Mouse (Mus musculus) midbrain, embryonic 15.5 days (tissue): ENCODE results near the gene Atf7. TPM values are rescaled to one million over a fixed set of nuclear protein-coding genes. Genes with fewer than 3 reads are reported as not detected.

Experiments used
- ATAC-seq: fragments of 200-750 bp; cut with Nextera tagmentation; replicated peaks from 2 replicates; pipeline ENCODE4 v1.8.0; 2017; ENCODE audit warnings: moderate TSS enrichment
- H3K27ac ChIP-seq: fragments of 300-500 bp; sonication (generic); 2 replicates; pipeline ENCODE4 v1.5.1; 2015; ENCODE audit warnings: mild to moderate bottlenecking, inconsistent platforms
- H3K27me3 ChIP-seq: fragments of 300-500 bp; sonication (generic); replicated peaks from 2 replicates; pipeline ENCODE4 v1.6.1; 2015; ENCODE audit warnings: inconsistent platforms
- H3K36me3 ChIP-seq: fragments of 300-500 bp; sonication (generic); replicated peaks from 2 replicates; pipeline ENCODE4 v1.6.1; 2015; ENCODE audit warnings: inconsistent platforms
- H3K4me1 ChIP-seq: fragments of 300-500 bp; sonication (generic); 2 replicates; pipeline ENCODE4 v1.6.1; 2015; ENCODE audit warnings: inconsistent platforms
- H3K4me2 ChIP-seq: fragments of 300-500 bp; sonication (generic); 2 replicates; pipeline ENCODE4 v1.6.1; 2015; ENCODE audit warnings: inconsistent platforms, mild to moderate bottlenecking, moderate library complexity
- H3K4me3 ChIP-seq: fragments of 300-500 bp; sonication (generic); 2 replicates; pipeline ENCODE4 v1.5.1; 2015; ENCODE audit warnings: mild to moderate bottlenecking, inconsistent platforms
- H3K9ac ChIP-seq: fragments of 300-500 bp; sonication (generic); 2 replicates; pipeline ENCODE4 v1.6.1; 2015; ENCODE audit warnings: mild to moderate bottlenecking, inconsistent platforms
- H3K9me3 ChIP-seq: fragments of 300-500 bp; sonication (generic); 2 replicates; pipeline ENCODE4 v1.6.1; 2016; ENCODE audit warnings: inconsistent platforms
- WGBS: fragments of 180-500 bp; shearing (Covaris S2); methylation state at CpG from one replicate; pipeline ENCODE4 v1.1.7; 2015; ENCODE audit warnings: mixed read lengths; 5-methylcytosine and 5-hydroxymethylcytosine counted together
- polyA plus RNA-seq: library from polyadenylated mRNA; unstranded; fragments of >200 nt; fragmentation: Nextera tagmentation; extraction: Ambion mirVana; gene quantifications from 2 replicates; pipeline ENCODE4 v1.2.1, GENCODE M21; 2015

Atf7 gene
- polyA plus RNA-seq, 1 experiment from 2014 or later: 15.6 TPM

DNA sequence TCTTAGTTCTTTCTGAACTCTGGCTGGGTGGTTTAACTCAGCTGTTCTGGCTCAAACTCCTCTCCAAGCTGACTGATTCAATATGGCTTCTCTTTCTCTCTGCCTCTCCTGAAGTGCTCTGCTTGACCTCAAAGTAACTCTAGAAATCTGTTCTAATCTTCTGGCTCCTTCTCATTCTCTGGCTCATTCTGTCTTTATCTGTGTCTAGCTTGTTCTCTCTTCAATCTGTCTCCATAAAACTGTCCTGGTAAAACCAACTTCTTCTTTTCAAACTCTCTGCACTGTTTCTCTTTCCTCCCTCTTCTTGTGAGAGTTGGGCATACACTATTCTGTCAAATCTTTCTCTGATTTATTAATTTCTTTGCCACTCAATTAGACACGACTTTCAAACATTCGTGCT is 57.4 kb downstream of the Atf7 start:
- WGBS: 93% methylated on average over 2 of the region's 2 CpGs
- no peaks in the 10 kb centered on the region for H3K27me3 ChIP-seq
- no peaks in the 10 kb centered on the region for H3K36me3 ChIP-seq
- H3K4me2 ChIP-seq: no peak overlapping the region
- H3K4me1 ChIP-seq: no peaks in the 10 kb centered on the region
- no peak overlapping the region for H3K4me3 ChIP-seq
- no peak overlapping the region for H3K27ac ChIP-seq
- no peak for ATAC-seq
- H3K9me3 ChIP-seq: no peaks in the 10 kb centered on the region
- no peak overlapping the region for H3K9ac ChIP-seq

GRCm38 (mm10) chr15:102563681-102564080 is 61.6 kb downstream of the Atf7 start:
- 74% methylated on average over 5 of the region's 5 CpGs for WGBS

DNA sequence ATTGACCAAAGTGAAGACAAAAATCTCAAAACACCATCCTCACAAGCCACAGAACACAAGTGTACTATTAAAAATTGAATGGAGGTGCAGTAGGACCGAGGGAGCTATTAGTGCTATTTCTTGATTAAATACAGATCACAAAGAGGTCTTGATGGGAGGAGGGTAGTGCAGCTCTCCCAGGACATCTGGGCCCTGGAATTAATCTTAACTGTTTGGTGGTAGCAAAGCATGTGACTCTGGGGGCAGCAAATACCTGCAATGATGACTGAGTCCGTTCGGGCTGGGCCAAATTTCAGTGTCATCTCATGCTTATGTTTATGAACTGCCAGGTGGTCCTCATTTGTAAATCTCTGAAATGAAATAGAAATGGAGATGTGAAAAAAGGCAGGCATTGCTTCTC is 62.2 kb downstream of the Atf7 start:
- no peak for ATAC-seq
- H3K4me3 ChIP-seq: no peak overlapping the region
- H3K9ac ChIP-seq: no peak overlapping the region
- no peak overlapping the region for H3K4me2 ChIP-seq
- no peak overlapping the region for H3K27ac ChIP-seq
- no peaks in the 10 kb centered on the region for H3K27me3 ChIP-seq
- H3K9me3 ChIP-seq: no peaks in the 10 kb centered on the region
- H3K36me3 ChIP-seq: 0 out of 2 replicates have a peak, but pooled peaks cover 3% of the 10 kb centered on the region
- 77% methylated on average over 3 of the region's 3 CpGs for WGBS
- no peaks in the 10 kb centered on the region for H3K4me1 ChIP-seq

More at GRCm38 (mm10) chr15:102563681-102564080, 61.6 kb downstream of the Atf7 start:
- Histone ChIP-seq H3K4me3 (no peak overlapping the region), H3K27me3 (no peaks in the 10 kb centered on the region), H3K9me3 (no peaks in the 10 kb centered on the region), H3K4me2 (no peak overlapping the region), H3K27ac (no peak overlapping the region), H3K4me1 (no peaks in the 10 kb centered on the region), H3K36me3 (0 out of 2 replicates have a peak, but pooled peaks cover 3% of the 10 kb centered on the region), H3K9ac (no peak overlapping the region)
- ATAC-seq: no peak

DNA sequence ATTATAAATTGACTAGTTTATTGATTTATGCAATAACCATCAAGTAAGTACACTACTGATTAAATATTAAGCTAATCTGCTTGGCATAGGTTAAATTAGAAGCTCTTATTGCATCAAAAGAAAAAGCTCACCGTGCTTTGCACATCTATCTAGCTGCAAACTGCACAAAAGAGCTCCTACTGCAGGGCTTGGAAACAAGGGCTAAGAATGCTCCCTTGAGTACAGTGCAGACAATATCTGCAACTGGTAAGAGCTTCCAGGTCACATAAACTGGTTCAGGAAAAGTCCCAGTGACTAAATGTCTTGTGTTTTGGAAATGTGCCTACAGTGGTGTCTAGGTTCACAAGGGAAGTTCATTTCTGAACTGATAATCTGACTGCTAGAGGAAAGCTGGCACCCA is 62.8 kb downstream of the Atf7 start:
- 73% methylated on average over 1 of the region's 1 CpGs for WGBS
- no peak overlapping the region for H3K27ac ChIP-seq

GRCm38 (mm10) chr15:102557580-102557979 is 67.7 kb downstream of the Atf7 start:
- no peak overlapping the region for H3K9ac ChIP-seq

More for the DNA sequence above, 62.8 kb downstream of the Atf7 start:
- H3K4me3 ChIP-seq: no peak overlapping the region
- H3K36me3 ChIP-seq: 0 out of 2 replicates have a peak, but pooled peaks cover 3% of the 10 kb centered on the region
- ATAC-seq: no peak
- no peaks in the 10 kb centered on the region for H3K27me3 ChIP-seq
- no peaks in the 10 kb centered on the region for H3K4me1 ChIP-seq
- no peak overlapping the region for H3K4me2 ChIP-seq
- no peak overlapping the region for H3K9ac ChIP-seq
- H3K9me3 ChIP-seq: no peaks in the 10 kb centered on the region

DNA sequence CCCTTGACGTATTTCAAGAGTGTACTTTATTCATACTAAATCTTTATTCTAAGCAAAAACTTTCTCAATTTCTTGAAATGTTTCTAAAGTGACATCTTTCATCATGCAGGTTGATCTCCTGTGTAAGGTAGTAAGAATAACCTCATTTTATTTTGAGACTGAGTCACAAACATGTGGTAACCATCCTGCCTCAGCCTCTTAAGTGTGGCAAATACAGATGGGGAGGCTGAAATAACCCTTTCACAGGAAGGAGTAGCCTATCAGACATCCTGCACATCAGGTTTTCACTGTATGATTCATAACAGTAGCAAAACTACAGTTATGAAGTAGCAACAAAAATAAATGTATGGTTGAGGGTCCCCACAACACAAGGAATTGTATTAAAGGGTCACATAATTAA is 69.7 kb downstream of the Atf7 start:
- Histone ChIP-seq H3K4me1 (no peaks in the 10 kb centered on the region), H3K9ac (no peak overlapping the region), H3K27me3 (no peaks in the 10 kb centered on the region), H3K9me3 (no peaks in the 10 kb centered on the region), H3K4me3 (no peak overlapping the region), H3K36me3 (peaks cover 17% of the 10 kb centered on the region; the same call in 1 of the 2 replicates), H3K27ac (no peak overlapping the region), H3K4me2 (no peak overlapping the region)
- ATAC-seq: no peak
- 100% methylated on average over 1 of the region's 1 CpGs for WGBS

More at GRCm38 (mm10) chr15:102557580-102557979, 67.7 kb downstream of the Atf7 start:
- Histone ChIP-seq H3K9me3 (no peaks in the 10 kb centered on the region), H3K36me3 (peaks cover 14% of the 10 kb centered on the region; the same call in 1 of the 2 replicates), H3K4me2 (no peak overlapping the region), H3K4me1 (no peaks in the 10 kb centered on the region), H3K27ac (no peak overlapping the region), H3K4me3 (no peak overlapping the region), H3K27me3 (no peaks in the 10 kb centered on the region)
- ATAC-seq: no peak

GRCm38 (mm10) chr15:102552599-102552998 is 72.7 kb downstream of the Atf7 start:
- no peak for ATAC-seq
- 96% methylated on average over 5 of the region's 5 CpGs for WGBS
- H3K27ac ChIP-seq: no peak overlapping the region
- peaks cover 15% of the 10 kb centered on the region; the same call in 1 of the 2 replicates for H3K36me3 ChIP-seq
- no peaks in the 10 kb centered on the region for H3K4me1 ChIP-seq
- H3K4me3 ChIP-seq: no peak overlapping the region
- H3K27me3 ChIP-seq: no peaks in the 10 kb centered on the region
- H3K9me3 ChIP-seq: no peaks in the 10 kb centered on the region
- H3K4me2 ChIP-seq: no peak overlapping the region
- H3K9ac ChIP-seq: no peak overlapping the region

DNA sequence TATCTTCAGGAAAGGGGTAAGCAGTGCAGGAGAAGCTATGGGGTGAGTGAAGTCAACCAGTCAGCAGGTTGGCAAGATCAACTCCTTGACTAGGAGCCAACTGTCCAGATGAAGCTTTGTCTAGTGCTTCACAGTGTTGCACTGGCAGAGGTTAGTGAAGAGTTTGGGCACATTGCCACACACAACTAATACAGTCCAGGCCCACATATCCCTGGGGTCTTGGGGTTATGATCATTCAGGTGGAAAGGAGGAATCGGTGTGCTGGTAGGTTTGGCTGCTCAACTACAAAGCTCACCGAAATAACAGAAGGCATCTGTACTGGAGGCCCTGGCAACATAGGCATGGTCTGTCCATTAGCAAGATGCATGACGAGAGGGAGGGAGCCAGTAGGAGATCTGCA is 77.8 kb downstream of the Atf7 start:
- WGBS: 77% methylated on average over 3 of the region's 3 CpGs
- Histone ChIP-seq H3K36me3 (peaks cover 15% of the 10 kb centered on the region; the same call in 1 of the 2 replicates), H3K4me3 (no peak overlapping the region)

DNA sequence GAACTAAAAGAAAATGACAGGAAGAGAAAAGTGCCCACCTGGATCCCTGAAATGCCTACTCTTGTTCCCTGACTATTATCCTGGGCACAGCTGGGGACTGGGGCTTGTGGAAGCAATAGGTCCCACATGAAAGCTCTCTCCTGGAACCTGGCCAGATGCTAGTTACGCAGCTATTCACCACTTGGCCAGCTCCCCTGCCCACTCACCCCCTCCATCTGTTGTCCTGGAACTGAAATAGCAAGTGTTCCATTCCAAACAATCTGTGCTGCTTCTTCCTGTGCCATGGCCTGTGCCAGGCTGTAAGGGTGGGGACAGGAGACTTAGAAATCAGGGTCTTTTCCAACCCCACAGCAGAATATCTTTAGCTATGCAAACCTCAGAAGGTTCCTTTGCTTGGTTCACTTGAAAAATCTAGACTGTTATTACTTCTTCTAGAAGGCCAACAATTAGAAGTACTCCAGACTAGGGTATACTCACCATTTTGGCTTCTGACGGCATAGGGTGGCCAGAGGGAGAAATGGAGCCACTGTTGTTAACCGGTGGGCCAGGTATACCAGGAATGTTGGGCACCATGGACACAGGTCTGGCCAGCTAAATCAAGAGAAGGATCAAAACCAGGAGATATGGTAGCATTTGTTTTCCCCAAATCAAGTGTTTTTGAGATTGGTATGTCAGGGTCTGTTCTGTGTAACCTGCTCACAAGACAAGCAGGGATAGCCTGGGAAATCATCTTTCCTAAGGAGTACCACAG is 78.4 kb downstream of the Atf7 start:
- Histone ChIP-seq H3K27me3 (no peaks in the 10 kb centered on the region), H3K27ac (0 out of 2 replicates have a peak overlapping the region, but pooled peaks have one; percentile 20), H3K9ac (no peak overlapping the region), H3K4me3 (no peak overlapping the region), H3K9me3 (no peaks in the 10 kb centered on the region), H3K4me2 (no peak overlapping the region), H3K4me1 (peaks cover 7% of the 10 kb centered on the region; the same call in 1 of the 2 replicates), H3K36me3 (0 out of 2 replicates have a peak, but pooled peaks cover 15% of the 10 kb centered on the region)
- 81% methylated on average over 3 of the region's 3 CpGs for whole genome bisulfite sequencing
- 0 out of 2 replicates have a peak, but pooled peaks have one; percentile 27 for ATAC-seq

More for the DNA sequence above, 77.8 kb downstream of the Atf7 start:
- Histone ChIP-seq H3K4me2 (no peak overlapping the region), H3K27me3 (no peaks in the 10 kb centered on the region), H3K27ac (0 out of 2 replicates have a peak overlapping the region, but pooled peaks have one; percentile 20), H3K4me1 (peaks cover 7% of the 10 kb centered on the region; the same call in 1 of the 2 replicates), H3K9me3 (no peaks in the 10 kb centered on the region), H3K9ac (no peak overlapping the region)
- no peak for ATAC-seq

DNA sequence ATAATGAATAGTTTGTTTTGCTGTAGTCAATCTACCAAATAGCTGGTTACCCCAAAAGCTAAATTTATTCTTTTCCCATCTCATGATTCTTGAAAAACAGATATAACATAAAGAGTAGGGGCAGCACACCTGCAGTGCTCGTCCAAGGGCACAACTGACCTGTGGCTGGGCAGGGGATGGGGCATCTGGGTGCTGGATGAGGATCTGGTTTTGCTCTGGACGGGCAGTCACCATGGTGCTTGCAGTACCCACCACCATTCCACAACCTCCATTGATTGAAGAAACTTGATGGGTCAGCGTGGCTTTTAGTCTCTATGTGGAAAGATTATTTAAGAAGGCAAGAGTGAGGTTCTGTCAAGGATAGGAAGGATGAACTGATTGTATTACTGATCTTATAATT is 79.0 kb downstream of the Atf7 start:
- H3K36me3 ChIP-seq: 0 out of 2 replicates have a peak, but pooled peaks cover 14% of the 10 kb centered on the region
- no peaks in the 10 kb centered on the region for H3K9me3 ChIP-seq
- H3K4me3 ChIP-seq: no peak overlapping the region
- H3K4me2 ChIP-seq: no peak overlapping the region
- H3K27ac ChIP-seq: no peak overlapping the region
- H3K4me1 ChIP-seq: peaks cover 7% of the 10 kb centered on the region; the same call in 1 of the 2 replicates
- H3K9ac ChIP-seq: no peak overlapping the region
- H3K27me3 ChIP-seq: no peaks in the 10 kb centered on the region
- no peak for ATAC-seq
- WGBS: 87% methylated on average over 3 of the region's 3 CpGs

DNA sequence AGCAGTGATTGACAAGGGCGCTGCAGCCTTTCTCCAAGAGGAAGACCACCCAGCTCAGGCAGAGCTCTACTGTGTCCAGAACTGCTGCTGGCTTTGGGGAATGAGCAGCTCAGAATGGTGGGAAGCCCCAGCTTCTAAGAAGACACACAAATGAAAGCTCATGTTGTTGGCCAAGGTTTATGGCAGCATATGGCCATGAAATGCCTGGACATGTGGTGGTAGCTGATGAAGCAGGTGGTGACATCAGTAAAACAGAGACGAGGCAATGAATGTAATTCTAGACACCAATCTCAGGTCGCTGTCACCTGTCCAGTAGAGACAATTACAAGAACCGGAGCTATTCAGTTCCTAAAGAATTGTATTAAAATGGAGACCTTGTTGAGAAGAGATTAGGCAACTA is 80.5 kb downstream of the Atf7 start:
- Histone ChIP-seq H3K9ac (no peak overlapping the region), H3K4me1 (peaks cover 7% of the 10 kb centered on the region; the same call in 1 of the 2 replicates), H3K4me2 (no peak overlapping the region), H3K27me3 (no peaks in the 10 kb centered on the region), H3K4me3 (no peak overlapping the region), H3K9me3 (no peaks in the 10 kb centered on the region), H3K27ac (no peak overlapping the region), H3K36me3 (peaks cover 19% of the 10 kb centered on the region; the same call in 1 of the 2 replicates)
- ATAC-seq: no peak
- WGBS: 91% methylated on average over 4 of the region's 4 CpGs

- no peak for ATAC-seq
- Histone ChIP-seq H3K9ac (no peak overlapping the region), H3K4me1 (no peaks in the 10 kb centered on the region), H3K9me3 (no peaks in the 10 kb centered on the region), H3K4me2 (no peak overlapping the region), H3K4me3 (no peak overlapping the region), H3K27me3 (no peaks in the 10 kb centered on the region), H3K36me3 (peaks cover 42% of the 10 kb centered on the region), H3K27ac (no peak overlapping the region)
- 96% methylated on average over 7 of the region's 7 CpGs for WGBS
These were observed 91.3 kb downstream of the Atf7 start for GRCm38 (mm10) chr15:102533926-102534325.
